Mouse (Mus musculus): ENCODE results near the gene Ccdc61. TPM values are rescaled to one million over a fixed set of nuclear protein-coding genes. Genes with fewer than 3 reads are reported as not detected.

Gene Ccdc61
- polyA plus RNA-seq, 1 experiment from 2014 or later, result 38.7 TPM

Other genes with a start within 250 kb of the Ccdc61 start
- gene Psg20, start 224.2 kb downstream of the Ccdc61 start, polyA plus RNA-seq (2016; fragmentation: Nextera tagmentation; extraction: Ambion mirVana), result not detected in 2 replicates
- gene Psg22, start 192.3 kb downstream of the Ccdc61 start, polyA plus RNA-seq (2016; fragmentation: Nextera tagmentation; extraction: Ambion mirVana), result not detected in 2 replicates
- gene Psg19, start 111.9 kb downstream of the Ccdc61 start, polyA plus RNA-seq (2016; fragmentation: Nextera tagmentation; extraction: Ambion mirVana), result not detected in 2 replicates
- not detected in 2 replicates for gene Psg17, start 88.8 kb downstream of the Ccdc61 start, polyA plus RNA-seq (2016; fragmentation: Nextera tagmentation; extraction: Ambion mirVana)
- 0.14 and 0.30 TPM in 2 replicates for gene Mill2, start 70.4 kb downstream of the Ccdc61 start, polyA plus RNA-seq (2016; fragmentation: Nextera tagmentation; extraction: Ambion mirVana)
- gene Pglyrp1, start 39.1 kb downstream of the Ccdc61 start, polyA plus RNA-seq (2016; fragmentation: Nextera tagmentation; extraction: Ambion mirVana), result 1.6 and 1.7 TPM in 2 replicates
- 3.9 and 6.2 TPM in 2 replicates for gene Nova2, start 15.5 kb upstream of the Ccdc61 start, polyA plus RNA-seq (2016; fragmentation: Nextera tagmentation; extraction: Ambion mirVana)
- 0.07 and 0.16 TPM in 2 replicates for gene Nanos2, start 77.0 kb upstream of the Ccdc61 start, polyA plus RNA-seq (2016; fragmentation: Nextera tagmentation; extraction: Ambion mirVana)
- 4.0 and 4.1 TPM in 2 replicates for gene Mypop, start 80.8 kb upstream of the Ccdc61 start, polyA plus RNA-seq (2016; fragmentation: Nextera tagmentation; extraction: Ambion mirVana)
- gene Irf2bp1, start 93.6 kb upstream of the Ccdc61 start, polyA plus RNA-seq (2016; fragmentation: Nextera tagmentation; extraction: Ambion mirVana), result 21.4 and 23.5 TPM in 2 replicates
- 0.09 TPM in 1 of 2 replicates, not detected in the other for gene Foxa3, start 113.1 kb upstream of the Ccdc61 start, polyA plus RNA-seq (2016; fragmentation: Nextera tagmentation; extraction: Ambion mirVana)
- 40.3 and 45.7 TPM in 2 replicates for gene Sympk, start 114.0 kb upstream of the Ccdc61 start, polyA plus RNA-seq (2016; fragmentation: Nextera tagmentation; extraction: Ambion mirVana)
- not detected in 2 replicates for gene Rsph6a, start 144.3 kb upstream of the Ccdc61 start, polyA plus RNA-seq (2016; fragmentation: Nextera tagmentation; extraction: Ambion mirVana)
- gene Dmwd, start 165.8 kb upstream of the Ccdc61 start, polyA plus RNA-seq (2016; fragmentation: Nextera tagmentation; extraction: Ambion mirVana), result 17.3 and 18.0 TPM in 2 replicates
- 8.2 and 8.8 TPM in 2 replicates for gene Dmpk, start 173.4 kb upstream of the Ccdc61 start, polyA plus RNA-seq (2016; fragmentation: Nextera tagmentation; extraction: Ambion mirVana)
- gene Six5, start 184.2 kb upstream of the Ccdc61 start, polyA plus RNA-seq (2016; fragmentation: Nextera tagmentation; extraction: Ambion mirVana), result 7.2 and 8.0 TPM in 2 replicates
- 1.1 TPM in 2 replicates for gene Gm4969, start 208.0 kb upstream of the Ccdc61 start, polyA plus RNA-seq (2016; fragmentation: Nextera tagmentation; extraction: Ambion mirVana)
- 17.6 and 19.4 TPM in 2 replicates for gene Fbxo46, start 209.4 kb upstream of the Ccdc61 start, polyA plus RNA-seq (2016; fragmentation: Nextera tagmentation; extraction: Ambion mirVana)
- gene Qpctl, start 238.9 kb upstream of the Ccdc61 start, polyA plus RNA-seq (2016; fragmentation: Nextera tagmentation; extraction: Ambion mirVana), result 17.0 and 21.2 TPM in 2 replicates
- 168 and 180 TPM in 2 replicates for gene Snrpd2, start 239.3 kb upstream of the Ccdc61 start, polyA plus RNA-seq (2016; fragmentation: Nextera tagmentation; extraction: Ambion mirVana)